Mouse (Mus musculus): Measurements from ENCODE around the gene G530012D18Rik. TPM values are rescaled to one million over a fixed set of nuclear protein-coding genes. Genes with fewer than 3 reads are reported as not detected.
"Not testable (repeated sequence)": the region's sequence is repeated elsewhere in the genome, so short reads cannot be mapped to it uniquely, and the experiment has no call there.

G530012D18Rik gene
- polyA plus RNA-seq, 1 experiment from 2014 or later, result not detected

- not testable (repeated sequence) for H3K9ac ChIP-seq; ATAC-seq (replicated peaks; ENCODE audit: low FRiP score); H3K4me1 ChIP-seq; H3K27me3 ChIP-seq; H3K4me3 ChIP-seq (replicated peaks); H3K4me2 ChIP-seq; H3K27ac ChIP-seq; H3K36me3 ChIP-seq; H3K9me3 ChIP-seq (replicated peaks)
- WGBS, result 83% methylated on average over 1 of the region's 2 CpGs
Observed at GRCm38 (mm10) chr1:85588697-85589096, 13.2 kb downstream of the G530012D18Rik start.

GRCm38 (mm10) chr1:85592526-85592925 is 17.1 kb downstream of the G530012D18Rik start:
- not testable (repeated sequence) for H3K9ac ChIP-seq; H3K27ac ChIP-seq; ATAC-seq (replicated peaks; ENCODE audit: low FRiP score); H3K4me1 ChIP-seq; H3K4me2 ChIP-seq; H3K27me3 ChIP-seq; H3K9me3 ChIP-seq (replicated peaks); H3K36me3 ChIP-seq; H3K4me3 ChIP-seq (replicated peaks)
- 86% methylated on average over 8 of the region's 8 CpGs for WGBS

DNA sequence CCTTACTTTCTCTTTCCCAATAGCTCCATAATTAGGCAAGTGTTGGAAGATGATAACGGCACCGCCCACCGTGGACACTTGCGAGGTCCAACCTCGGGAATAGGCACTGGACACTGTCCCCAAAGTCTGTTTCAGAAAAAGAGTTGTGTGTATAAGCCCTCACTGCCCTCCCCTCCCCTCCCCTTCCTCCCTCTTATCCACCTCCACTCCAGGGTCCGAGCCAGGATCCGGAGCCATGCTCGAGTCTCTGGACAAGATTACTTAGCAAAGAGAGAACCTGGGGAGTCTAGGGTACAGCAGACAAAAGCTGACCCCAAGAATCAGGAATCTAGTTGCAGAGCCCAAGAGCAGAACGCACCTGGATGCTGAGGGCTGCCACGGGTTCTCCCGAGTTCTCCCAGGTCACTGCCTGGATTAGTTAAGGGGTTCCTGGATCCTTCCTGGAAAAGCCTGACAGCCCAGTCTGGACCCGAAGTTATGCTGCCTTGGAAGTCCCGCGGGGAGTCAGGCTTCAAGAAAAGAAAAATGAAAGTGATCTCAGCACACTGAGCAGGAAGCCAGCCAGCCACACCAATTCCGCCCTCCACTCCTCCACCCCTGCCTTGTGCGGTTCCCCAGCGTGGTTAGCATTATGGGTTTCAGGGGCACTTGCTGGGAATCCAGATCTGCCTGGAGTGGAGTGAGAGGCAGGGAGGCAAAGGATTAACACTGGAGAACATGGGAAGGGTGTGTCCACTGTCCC is 23.0 kb downstream of the G530012D18Rik start, which contains the start of gene Sp110:
TSS of gene Sp110 (minus strand) at position 547 of the 742 bp plus-strand sequence.
- H3K27ac ChIP-seq; H3K27me3 ChIP-seq; H3K4me2 ChIP-seq; ATAC-seq (replicated peaks; ENCODE audit: low FRiP score); H3K9me3 ChIP-seq (replicated peaks); H3K36me3 ChIP-seq; H3K4me3 ChIP-seq (replicated peaks); H3K9ac ChIP-seq; H3K4me1 ChIP-seq: not testable (repeated sequence)
- 72% methylated on average over 17 of the region's 17 CpGs for WGBS

DNA sequence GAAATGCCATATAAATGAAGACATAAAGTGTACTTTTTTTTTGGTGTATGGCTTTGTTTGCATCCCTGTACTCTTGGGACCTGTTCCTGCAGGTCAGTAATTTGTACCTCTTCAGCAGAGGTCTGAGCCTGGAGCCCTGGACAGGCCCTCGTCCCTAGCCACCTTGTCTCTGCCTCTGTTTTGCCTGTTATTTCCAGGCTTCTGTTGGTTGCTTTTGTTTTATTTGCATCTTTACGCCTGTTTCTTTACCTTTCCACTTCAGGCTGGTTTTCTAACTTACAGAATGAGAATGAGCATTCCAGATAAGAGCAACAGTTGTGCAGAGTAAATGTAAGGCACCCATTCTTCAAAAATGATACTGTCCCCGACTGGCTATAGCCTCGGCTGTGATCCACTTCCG is 24.6 kb downstream of the G530012D18Rik start, which contains the start of gene Sp140:
TSS of gene Sp140 (plus strand) at position 301 of the 400 bp plus-strand sequence.
- H3K9ac ChIP-seq; H3K27ac ChIP-seq; H3K4me3 ChIP-seq (replicated peaks); H3K27me3 ChIP-seq; ATAC-seq (replicated peaks; ENCODE audit: low FRiP score); H3K36me3 ChIP-seq; H3K9me3 ChIP-seq (replicated peaks); H3K4me2 ChIP-seq; H3K4me1 ChIP-seq: not testable (repeated sequence)
- WGBS, result 83% methylated on average over 1 of the region's 5 CpGs

GRCm38 (mm10) chr1:85600794-85601193 is 25.3 kb downstream of the G530012D18Rik start:
- H3K9ac ChIP-seq; H3K4me1 ChIP-seq; H3K4me3 ChIP-seq (replicated peaks); H3K9me3 ChIP-seq (replicated peaks); H3K36me3 ChIP-seq; H3K4me2 ChIP-seq; H3K27me3 ChIP-seq; H3K27ac ChIP-seq; ATAC-seq (replicated peaks; ENCODE audit: low FRiP score): not testable (repeated sequence)
- WGBS, result 54% methylated on average over 4 of the region's 4 CpGs

DNA sequence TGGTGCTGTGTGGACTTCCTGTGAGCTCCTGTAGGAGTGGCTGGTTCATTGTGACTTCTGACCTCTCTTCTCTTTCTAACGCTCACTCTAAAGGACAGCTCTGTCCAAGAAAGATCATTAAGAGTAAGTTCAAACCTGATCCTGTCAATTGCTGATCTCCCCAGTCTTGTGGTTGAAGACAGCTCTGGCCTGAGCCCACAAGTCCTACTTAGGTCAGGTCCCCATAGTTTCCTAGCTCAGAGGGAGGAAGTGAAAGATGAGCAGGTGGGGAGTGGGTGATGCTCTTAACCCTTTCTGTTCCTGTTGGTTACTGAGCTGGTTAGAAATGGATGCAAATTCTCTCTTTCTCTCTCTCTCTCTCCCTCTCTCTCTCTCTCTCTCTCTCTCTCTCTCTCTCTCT is 28.9 kb downstream of the G530012D18Rik start:
- no CpG with 5 or more reads among the region's 1 CpGs for WGBS
- H3K36me3 ChIP-seq, result not testable (repeated sequence)

GRCm38 (mm10) chr1:85608361-85608760 is 32.9 kb downstream of the G530012D18Rik start:
- not testable (repeated sequence) for H3K4me3 ChIP-seq (replicated peaks); H3K4me1 ChIP-seq; H3K4me2 ChIP-seq; H3K9me3 ChIP-seq (replicated peaks); H3K27me3 ChIP-seq; ATAC-seq (replicated peaks; ENCODE audit: low FRiP score); H3K9ac ChIP-seq; H3K27ac ChIP-seq; H3K36me3 ChIP-seq
- WGBS, result 75% methylated on average over 4 of the region's 4 CpGs

More for the DNA sequence above, 28.9 kb downstream of the G530012D18Rik start:
- not testable (repeated sequence) for H3K9me3 ChIP-seq (replicated peaks); H3K27ac ChIP-seq; H3K9ac ChIP-seq; H3K4me2 ChIP-seq; H3K27me3 ChIP-seq; ATAC-seq (replicated peaks; ENCODE audit: low FRiP score); H3K4me3 ChIP-seq (replicated peaks); H3K4me1 ChIP-seq

- not testable (repeated sequence) for H3K27me3 ChIP-seq; H3K9ac ChIP-seq; H3K4me1 ChIP-seq; ATAC-seq (replicated peaks; ENCODE audit: low FRiP score); H3K4me2 ChIP-seq; H3K9me3 ChIP-seq (replicated peaks); H3K4me3 ChIP-seq (replicated peaks); H3K36me3 ChIP-seq; H3K27ac ChIP-seq
- WGBS, result no CpG with 5 or more reads among the region's 4 CpGs
Observed at GRCm38 (mm10) chr1:85610581-85610980, 35.1 kb downstream of the G530012D18Rik start.

GRCm38 (mm10) chr1:85615096-85615495 is 39.6 kb downstream of the G530012D18Rik start:
- H3K9me3 ChIP-seq (replicated peaks); H3K27me3 ChIP-seq; H3K4me3 ChIP-seq (replicated peaks); H3K4me1 ChIP-seq; H3K36me3 ChIP-seq; H3K4me2 ChIP-seq; ATAC-seq (replicated peaks; ENCODE audit: low FRiP score); H3K9ac ChIP-seq; H3K27ac ChIP-seq: not testable (repeated sequence)
- 92% methylated on average over 3 of the region's 3 CpGs for WGBS

- 67% methylated on average over 3 of the region's 3 CpGs for WGBS
- H3K36me3 ChIP-seq; H3K27ac ChIP-seq; H3K4me2 ChIP-seq; ATAC-seq (replicated peaks; ENCODE audit: low FRiP score); H3K27me3 ChIP-seq; H3K9ac ChIP-seq; H3K4me1 ChIP-seq; H3K9me3 ChIP-seq (replicated peaks); H3K4me3 ChIP-seq (replicated peaks): not testable (repeated sequence)
Observed at GRCm38 (mm10) chr1:85615819-85616218, 40.3 kb downstream of the G530012D18Rik start.

- 64% methylated on average over 4 of the region's 5 CpGs for WGBS
- H3K4me1 ChIP-seq; ATAC-seq (replicated peaks; ENCODE audit: low FRiP score); H3K4me2 ChIP-seq; H3K4me3 ChIP-seq (replicated peaks); H3K9ac ChIP-seq; H3K36me3 ChIP-seq; H3K27me3 ChIP-seq; H3K9me3 ChIP-seq (replicated peaks); H3K27ac ChIP-seq: not testable (repeated sequence)
Observed at GRCm38 (mm10) chr1:85617161-85617560, 41.7 kb downstream of the G530012D18Rik start.

- not testable (repeated sequence) for H3K9me3 ChIP-seq (replicated peaks); H3K27ac ChIP-seq; H3K9ac ChIP-seq; H3K4me1 ChIP-seq; H3K4me3 ChIP-seq (replicated peaks); H3K27me3 ChIP-seq; H3K4me2 ChIP-seq; ATAC-seq (replicated peaks; ENCODE audit: low FRiP score); H3K36me3 ChIP-seq
- WGBS, result 67% methylated on average over 1 of the region's 1 CpGs
Observed at GRCm38 (mm10) chr1:85618689-85619088, 43.2 kb downstream of the G530012D18Rik start.

Measured in kidney, embryonic 15.5 days (tissue).